Mouse (Mus musculus): ENCODE data around the gene Trmt1. TPM values are rescaled to one million over a fixed set of nuclear protein-coding genes. Genes with fewer than 3 reads are reported as not detected.

Trmt1 gene
- polyA plus RNA-seq, 1 experiment, result 131 TPM

DNA sequence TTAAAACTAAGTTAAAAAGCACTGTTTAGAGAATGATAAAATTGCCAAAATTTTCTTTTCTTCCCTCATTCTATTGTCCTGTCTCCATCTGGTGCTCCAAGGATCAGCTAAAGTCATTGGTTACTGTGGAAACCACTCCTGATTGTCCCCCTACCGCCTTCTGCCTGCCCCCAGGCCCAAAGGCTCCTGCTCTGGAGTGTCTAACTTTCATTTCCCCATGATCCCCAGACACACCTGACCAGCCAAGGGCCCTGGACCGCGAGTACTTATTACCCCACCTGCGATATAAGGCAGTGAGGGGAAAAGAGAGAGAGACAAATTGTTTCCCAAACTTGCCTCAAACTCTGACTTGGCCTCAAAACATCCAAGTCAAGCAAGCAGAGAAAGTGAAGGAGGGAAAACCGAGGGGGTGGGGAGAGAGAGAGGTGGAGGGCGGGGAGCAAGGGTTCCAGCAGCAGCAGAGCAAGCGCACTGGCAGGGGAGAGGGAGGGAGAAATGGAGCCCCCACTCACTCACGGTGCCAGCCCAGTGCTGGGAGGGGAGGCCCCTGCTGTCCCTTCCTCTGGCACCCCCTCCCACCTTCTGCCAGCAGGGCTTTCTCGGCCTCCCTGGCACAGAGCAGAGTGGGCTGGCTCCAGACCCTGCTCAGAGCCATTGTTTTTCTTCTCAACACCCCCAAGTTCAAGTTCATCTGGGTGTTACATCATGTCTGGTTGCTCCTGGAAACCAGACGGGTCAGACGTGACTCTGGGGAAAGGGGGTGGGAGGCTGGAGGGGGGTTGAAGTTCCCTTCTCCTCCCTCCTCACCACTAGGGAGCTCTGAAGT lies 26.0 kb downstream of the Trmt1 start:
- H3K27ac ChIP-seq (ENCODE audit: control insufficient read depth, insufficient read depth, low read depth, low read length), result peak overlapping the region; percentile 68
- peaks cover 17% of the 10 kb centered on the region for H3K4me1 ChIP-seq (ENCODE audit: control insufficient read depth, insufficient read depth, low read length)
- H3K27me3 ChIP-seq (ENCODE audit: control insufficient read depth, insufficient read depth, low read length), result no peaks in the 10 kb centered on the region
- TF ChIP-seq POLR2A (IDR thresholded peaks at IDR 0.05; ENCODE audit: control insufficient read depth, low read depth, low read length), result no peak
- no peak for TF ChIP-seq CTCF (IDR thresholded peaks at IDR 0.05; ENCODE audit: control insufficient read depth, insufficient read depth, insufficient replicate concordance, low read depth, low read length)
- H3K4me3 ChIP-seq (ENCODE audit: control insufficient read depth, low read depth, low read length), result no peak overlapping the region
- H3K36me3 ChIP-seq (ENCODE audit: control insufficient read depth, insufficient read depth, low read length), result no peaks in the 10 kb centered on the region

DNA sequence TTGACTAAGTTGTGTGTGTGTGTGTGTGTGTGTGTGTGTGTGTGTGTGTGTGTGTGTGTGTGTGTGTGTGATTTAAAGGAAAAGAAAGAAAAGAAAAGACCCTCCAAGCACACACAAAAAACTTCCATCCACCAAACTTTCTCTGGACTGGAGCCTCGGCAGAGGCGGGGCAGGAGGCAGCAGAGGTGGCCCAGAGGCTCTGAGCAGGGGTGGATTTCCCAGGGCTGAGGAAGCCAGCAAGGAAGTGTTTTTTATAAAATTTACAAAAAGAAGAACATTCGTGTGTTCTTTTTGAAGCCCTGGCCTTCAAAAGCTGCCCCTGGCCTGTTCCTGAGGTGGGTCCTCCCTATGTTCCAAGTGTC lies 26.6 kb downstream of the Trmt1 start:
- Histone ChIP-seq H3K36me3 (ENCODE audit: control insufficient read depth, insufficient read depth, low read length) (no peaks in the 10 kb centered on the region), H3K27me3 (ENCODE audit: control insufficient read depth, insufficient read depth, low read length) (no peaks in the 10 kb centered on the region), H3K4me3 (ENCODE audit: control insufficient read depth, low read depth, low read length) (no peak overlapping the region), H3K4me1 (ENCODE audit: control insufficient read depth, insufficient read depth, low read length) (peaks cover 11% of the 10 kb centered on the region), H3K27ac (ENCODE audit: control insufficient read depth, insufficient read depth, low read depth, low read length) (peak overlapping the region; percentile 78)
- TF ChIP-seq CTCF (IDR thresholded peaks at IDR 0.05; ENCODE audit: control insufficient read depth, insufficient read depth, insufficient replicate concordance, low read depth, low read length), result no peak
- TF ChIP-seq POLR2A (IDR thresholded peaks at IDR 0.05; ENCODE audit: control insufficient read depth, low read depth, low read length), result no peak

DNA sequence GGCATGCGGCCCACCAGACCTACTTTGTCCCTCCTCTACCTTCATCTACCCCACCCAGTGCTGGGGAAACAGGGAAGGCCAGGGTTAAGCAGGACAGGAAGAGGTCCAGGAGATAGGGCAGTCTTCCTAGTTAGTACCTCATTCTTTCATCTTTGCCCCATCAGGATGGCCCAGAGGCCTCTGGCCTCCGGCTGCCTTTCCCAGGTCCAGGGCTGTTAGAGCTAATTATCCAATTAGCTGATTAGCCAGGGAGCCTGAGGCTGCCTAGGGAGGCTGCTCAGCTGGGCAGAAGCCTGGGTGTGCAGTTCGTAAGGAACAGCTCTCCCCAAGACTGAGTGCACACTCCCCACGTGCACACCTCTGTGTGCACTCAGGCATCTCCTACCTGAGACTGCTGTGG lies 27.3 kb downstream of the Trmt1 start:
- peaks cover 5% of the 10 kb centered on the region for H3K4me1 ChIP-seq (ENCODE audit: control insufficient read depth, insufficient read depth, low read length)
- no peak overlapping the region for H3K4me3 ChIP-seq (ENCODE audit: control insufficient read depth, low read depth, low read length)
- H3K27ac ChIP-seq (ENCODE audit: control insufficient read depth, insufficient read depth, low read depth, low read length), result no peak overlapping the region; the same call in 1 of the 2 replicates
- H3K27me3 ChIP-seq (ENCODE audit: control insufficient read depth, insufficient read depth, low read length), result no peaks in the 10 kb centered on the region
- TF ChIP-seq POLR2A (IDR thresholded peaks at IDR 0.05; ENCODE audit: control insufficient read depth, low read depth, low read length) (no peak), CTCF (IDR thresholded peaks at IDR 0.05; ENCODE audit: control insufficient read depth, insufficient read depth, insufficient replicate concordance, low read depth, low read length) (no peak)
- H3K36me3 ChIP-seq (ENCODE audit: control insufficient read depth, insufficient read depth, low read length), result no peaks in the 10 kb centered on the region

DNA sequence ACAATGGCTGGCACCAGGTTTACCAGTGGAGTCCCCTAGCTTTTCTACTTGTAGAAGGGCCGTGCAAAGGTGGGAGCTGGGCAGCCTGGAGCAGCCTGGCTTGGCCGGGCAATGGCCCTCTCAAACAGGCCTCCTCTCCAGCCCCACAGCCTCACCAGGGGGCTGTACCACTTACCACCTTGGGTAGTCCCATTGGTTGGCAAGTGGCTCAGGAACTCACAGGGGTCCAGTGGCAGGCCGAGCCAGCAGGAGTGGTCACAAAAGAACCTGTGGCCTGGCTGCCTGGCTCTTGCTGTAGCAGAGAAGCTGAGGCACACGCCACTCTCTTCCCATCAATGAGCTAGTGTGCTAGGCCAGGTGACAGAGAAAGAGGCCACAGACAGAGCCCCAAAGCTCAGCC lies 28.1 kb downstream of the Trmt1 start:
- H3K27ac ChIP-seq (ENCODE audit: control insufficient read depth, insufficient read depth, low read depth, low read length), result no peak overlapping the region
- TF ChIP-seq CTCF (IDR thresholded peaks at IDR 0.05; ENCODE audit: control insufficient read depth, insufficient read depth, insufficient replicate concordance, low read depth, low read length), result no peak
- no peak for TF ChIP-seq POLR2A (IDR thresholded peaks at IDR 0.05; ENCODE audit: control insufficient read depth, low read depth, low read length)
- no peaks in the 10 kb centered on the region for H3K27me3 ChIP-seq (ENCODE audit: control insufficient read depth, insufficient read depth, low read length)
- peaks cover 3% of the 10 kb centered on the region; the same call in 1 of the 2 replicates for H3K4me1 ChIP-seq (ENCODE audit: control insufficient read depth, insufficient read depth, low read length)
- H3K36me3 ChIP-seq (ENCODE audit: control insufficient read depth, insufficient read depth, low read length), result no peaks in the 10 kb centered on the region
- H3K4me3 ChIP-seq (ENCODE audit: control insufficient read depth, low read depth, low read length), result no peak overlapping the region

DNA sequence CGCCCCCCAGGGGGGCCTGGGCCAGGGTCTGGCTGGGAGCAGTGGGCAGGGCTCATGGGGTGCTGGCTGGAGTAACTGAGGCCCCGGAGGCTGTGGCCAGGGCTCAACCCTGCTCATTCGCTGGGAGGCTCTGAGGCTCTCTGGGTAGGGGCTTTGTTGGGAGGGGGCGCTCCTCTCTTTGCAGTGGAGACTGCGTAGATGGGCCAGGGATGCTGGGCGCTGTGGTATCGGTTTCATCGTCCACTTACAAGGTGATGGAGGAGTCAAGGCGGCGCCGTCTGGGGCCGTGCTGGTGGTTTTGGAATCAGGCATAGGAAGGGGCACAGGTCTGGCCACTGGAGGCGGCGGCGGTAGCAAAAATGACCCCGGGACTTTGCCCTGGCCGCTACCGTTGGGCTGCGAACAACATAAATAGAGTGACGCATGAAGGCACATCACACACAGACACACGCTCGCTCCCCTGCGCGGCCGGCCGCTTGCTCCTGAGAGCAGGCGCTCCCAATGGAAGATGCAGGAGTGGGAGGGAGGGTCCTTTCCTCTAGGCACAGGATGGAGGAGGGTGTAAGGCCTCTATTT lies 29.9 kb downstream of the Trmt1 start:
- H3K4me1 ChIP-seq (ENCODE audit: control insufficient read depth, insufficient read depth, low read length), result peaks cover 3% of the 10 kb centered on the region; the same call in 1 of the 2 replicates
- no peak for TF ChIP-seq CTCF (IDR thresholded peaks at IDR 0.05; ENCODE audit: control insufficient read depth, insufficient read depth, insufficient replicate concordance, low read depth, low read length)
- TF ChIP-seq POLR2A (IDR thresholded peaks at IDR 0.05; ENCODE audit: control insufficient read depth, low read depth, low read length), result no peak
- H3K27ac ChIP-seq (ENCODE audit: control insufficient read depth, insufficient read depth, low read depth, low read length), result no peak overlapping the region
- no peaks in the 10 kb centered on the region for H3K36me3 ChIP-seq (ENCODE audit: control insufficient read depth, insufficient read depth, low read length)
- no peak overlapping the region for H3K4me3 ChIP-seq (ENCODE audit: control insufficient read depth, low read depth, low read length)
- H3K27me3 ChIP-seq (ENCODE audit: control insufficient read depth, insufficient read depth, low read length), result no peaks in the 10 kb centered on the region

DNA sequence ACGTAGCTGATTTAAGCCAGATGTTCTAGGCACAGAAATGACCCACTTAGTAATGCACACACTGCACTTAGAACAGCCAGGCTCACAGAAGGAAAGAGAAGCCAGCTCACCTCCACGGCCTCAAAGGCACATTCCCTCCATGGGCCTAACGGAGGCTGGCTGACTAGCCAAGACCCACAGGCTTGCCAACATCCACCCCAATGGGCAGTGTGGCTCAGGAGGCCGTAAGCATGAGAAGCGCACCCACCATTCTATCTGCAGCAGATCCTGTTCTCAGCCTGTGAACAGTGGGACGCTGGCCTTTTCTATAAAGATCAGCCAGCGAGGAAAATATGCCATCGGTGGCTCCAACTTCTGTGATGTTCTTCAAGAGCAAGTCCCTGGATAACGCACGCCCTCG lies 30.7 kb downstream of the Trmt1 start:
- no peaks in the 10 kb centered on the region for H3K36me3 ChIP-seq (ENCODE audit: control insufficient read depth, insufficient read depth, low read length)
- TF ChIP-seq POLR2A (IDR thresholded peaks at IDR 0.05; ENCODE audit: control insufficient read depth, low read depth, low read length), result no peak
- no peak for TF ChIP-seq CTCF (IDR thresholded peaks at IDR 0.05; ENCODE audit: control insufficient read depth, insufficient read depth, insufficient replicate concordance, low read depth, low read length)
- H3K4me1 ChIP-seq (ENCODE audit: control insufficient read depth, insufficient read depth, low read length), result peaks cover 3% of the 10 kb centered on the region; the same call in 1 of the 2 replicates
- no peak overlapping the region for H3K27ac ChIP-seq (ENCODE audit: control insufficient read depth, insufficient read depth, low read depth, low read length)
- H3K27me3 ChIP-seq (ENCODE audit: control insufficient read depth, insufficient read depth, low read length), result no peaks in the 10 kb centered on the region
- no peak overlapping the region for H3K4me3 ChIP-seq (ENCODE audit: control insufficient read depth, low read depth, low read length)

DNA sequence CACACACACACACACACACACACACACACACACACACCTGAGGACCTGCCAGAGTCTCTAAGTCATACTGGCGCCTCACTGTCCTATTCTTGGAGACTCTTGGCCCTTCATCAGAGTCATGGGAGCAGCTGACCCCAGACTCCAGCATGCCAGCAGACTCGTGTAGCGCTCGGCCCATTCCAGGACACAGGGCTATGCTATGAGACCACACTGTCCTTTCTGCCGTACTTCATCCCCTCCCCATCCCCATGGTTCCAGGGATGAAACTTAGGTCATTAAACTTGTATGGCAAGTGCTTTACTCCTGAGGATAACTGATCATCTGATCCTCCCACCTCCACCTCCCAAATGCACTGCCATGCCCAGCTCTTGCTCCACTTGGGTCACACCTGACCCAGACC lies 32.4 kb downstream of the Trmt1 start:
- H3K36me3 ChIP-seq (ENCODE audit: control insufficient read depth, insufficient read depth, low read length), result no peaks in the 10 kb centered on the region
- no peak overlapping the region for H3K27ac ChIP-seq (ENCODE audit: control insufficient read depth, insufficient read depth, low read depth, low read length)
- H3K4me1 ChIP-seq (ENCODE audit: control insufficient read depth, insufficient read depth, low read length), result peaks cover 9% of the 10 kb centered on the region
- no peak overlapping the region for H3K4me3 ChIP-seq (ENCODE audit: control insufficient read depth, low read depth, low read length)
- H3K27me3 ChIP-seq (ENCODE audit: control insufficient read depth, insufficient read depth, low read length), result no peaks in the 10 kb centered on the region
- no peak for TF ChIP-seq POLR2A (IDR thresholded peaks at IDR 0.05; ENCODE audit: control insufficient read depth, low read depth, low read length)
- no peak for TF ChIP-seq CTCF (IDR thresholded peaks at IDR 0.05; ENCODE audit: control insufficient read depth, insufficient read depth, insufficient replicate concordance, low read depth, low read length)
